Mouse (Mus musculus) testis, adult 2 months (tissue): ENCODE measurements around the gene Rpl36al.

Source experiments
- CTCF ChIP-seq: fragments of 200-500 bp; IDR thresholded peaks from 2 replicates; pipeline ENCODE4 v1.5.1; 2012; ENCODE audit warnings: low read depth, mild to moderate bottlenecking, inconsistent platforms, low read length, moderate library complexity; ENCODE audit not compliant: control insufficient read depth, insufficient read depth, insufficient replicate concordance
- POLR2A ChIP-seq: fragments of 200-500 bp; IDR thresholded peaks from 2 replicates; pipeline ENCODE4 v1.6.1; 2012; ENCODE audit warnings: low read depth, mild to moderate bottlenecking, inconsistent platforms, low read length, moderate library complexity; ENCODE audit not compliant: control insufficient read depth

DNA sequence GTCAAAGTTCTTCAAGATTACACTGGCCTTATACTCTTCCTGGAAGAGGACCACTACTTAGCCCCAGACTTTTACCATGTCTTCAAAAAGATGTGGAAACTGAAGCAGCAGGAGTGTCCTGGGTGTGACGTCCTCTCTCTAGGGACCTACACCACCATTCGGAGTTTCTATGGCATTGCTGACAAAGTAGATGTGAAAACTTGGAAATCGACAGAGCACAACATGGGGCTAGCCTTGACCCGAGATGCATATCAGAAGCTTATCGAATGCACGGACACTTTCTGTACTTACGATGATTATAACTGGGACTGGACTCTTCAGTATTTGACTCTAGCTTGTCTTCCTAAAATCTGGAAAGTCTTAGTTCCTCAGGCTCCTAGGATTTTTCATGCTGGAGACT, 1.5 kb upstream of the Rpl36al start:
- TF ChIP-seq CTCF: no peak
- TF ChIP-seq POLR2A: no peak
